Mouse (Mus musculus) ES-E14 (cell line): ENCODE measurements around the gene Lipa.

ENCODE experiments used
- MAFK ChIP-seq: IDR thresholded peaks from 2 replicates; pipeline ENCODE4 v1.6.1; 2014; ENCODE audit warnings: mild to moderate bottlenecking, low read depth, low read length, inconsistent platforms; ENCODE audit not compliant: insufficient read depth
- ZNF384 ChIP-seq: IDR thresholded peaks from 2 replicates; pipeline ENCODE4 v1.6.1; 2012; ENCODE audit warnings: low read depth, low read length, inconsistent platforms

DNA sequence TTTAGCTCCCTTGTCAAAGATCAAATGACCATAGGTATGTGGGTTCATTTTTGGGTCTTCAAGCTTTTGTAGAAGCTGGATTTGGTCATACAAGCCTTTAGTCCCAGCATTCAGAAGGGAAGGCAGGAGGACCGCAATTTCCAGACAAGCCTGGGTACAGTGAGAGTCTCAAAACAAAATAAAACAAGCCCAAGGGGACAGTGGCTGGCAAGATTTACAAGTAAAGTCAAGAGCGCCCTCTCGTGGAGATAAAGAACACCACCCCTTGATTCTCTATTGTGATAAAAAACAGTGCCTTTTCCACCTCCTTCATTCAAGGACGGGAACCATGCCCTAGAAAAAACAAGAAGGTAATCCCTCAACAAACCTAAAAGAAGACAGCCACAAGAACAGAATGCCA lies 43.7 kb downstream of the Lipa start:
- TF ChIP-seq ZNF384 (no peak), MAFK (no peak)
